Mouse (Mus musculus) layer of hippocampus, postnatal 36 days (tissue): ENCODE measurements around the gene Tpm4. TPM values are rescaled to one million over a fixed set of nuclear protein-coding genes. Genes with fewer than 3 reads are reported as not detected.

Experiments used
- DNase-seq, 2 experiments: peaks; one replicate each; pipeline ENCODE4 v3.0.0; 2022
- total RNA-seq, 2 experiments: library from RNA; stranded (reverse); gene quantifications; 2 replicates each; pipeline ENCODE4 v1.2.3; 2021

The Tpm4 gene
- total RNA-seq, 2 experiments from 2014 or later: 22.3 to 27.6 TPM

- no peak for DNase-seq
Observed at GRCm38 (mm10) chr8:72190215-72190539, 55.4 kb downstream of the Tpm4 start.

GRCm38 (mm10) chr8:72192065-72192464 lies 57.3 kb downstream of the Tpm4 start:
- no peak for DNase-seq

- no peak for DNase-seq
Observed at GRCm38 (mm10) chr8:72197997-72198396, 63.2 kb downstream of the Tpm4 start.

Other genes with a start within 250 kb of the Tpm4 start
- 10 to 100 TPM; 15.7 to 17.0 TPM for gene Zfp882, start 226.4 kb upstream of the Tpm4 start, total RNA-seq
- 10 to 100 TPM; 27.4 to 28.8 TPM for gene Zfp617, start 226.3 kb upstream of the Tpm4 start, total RNA-seq
- gene Zfp961, start 183.9 kb upstream of the Tpm4 start, total RNA-seq: 10 to 100 TPM; 18.3 to 21.7 TPM
- gene Cyp4f18, start 125.3 kb upstream of the Tpm4 start, total RNA-seq: not detected
- not detected for gene Olfr372, start 93.8 kb upstream of the Tpm4 start, total RNA-seq
- not detected for gene Olfr373, start 51.8 kb upstream of the Tpm4 start, total RNA-seq
- gene Olfr374, start 27.9 kb upstream of the Tpm4 start, total RNA-seq: not detected
- 10 to 100 TPM; 39.2 to 41.7 TPM for gene Rab8a, start 26.2 kb downstream of the Tpm4 start, total RNA-seq
- gene Hsh2d, start 54.7 kb downstream of the Tpm4 start, total RNA-seq: not detected
- gene Cib3, start 77.9 kb downstream of the Tpm4 start, total RNA-seq: under 1 TPM in 1 of 2 experiments, not detected in 1; 0.48 TPM
- not detected for gene Gm11034, start 78.7 kb downstream of the Tpm4 start, total RNA-seq
- 10 to 100 TPM; 59.4 to 64.2 TPM for gene Fam32a, start 84.8 kb downstream of the Tpm4 start, total RNA-seq
- 10 to 100 TPM; 74.5 to 94.0 TPM for gene Ap1m1, start 105.0 kb downstream of the Tpm4 start, total RNA-seq
- gene Gm10282, start 170.3 kb downstream of the Tpm4 start, total RNA-seq: 1 to 10 TPM; 7.7 to 9.7 TPM
- 10 to 100 TPM; 16.4 to 18.5 TPM for gene Klf2, start 184.1 kb downstream of the Tpm4 start, total RNA-seq